Mouse (Mus musculus): ENCODE results near the gene Arfrp1.

- TF ChIP-seq TAL1 (IDR thresholded peaks at IDR 0.05; ENCODE audit: low read length) = no peak
- no peak for TF ChIP-seq GATA1 (IDR thresholded peaks at IDR 0.05; ENCODE audit: low read length)
These were observed 15.0 kb upstream of the Arfrp1 start for GRCm38 (mm10) chr2:181380251-181380650.

Data from erythroblast, embryonic 14.5 days (primary cell).